Mouse (Mus musculus): ENCODE results near the gene Kalrn. TPM values are rescaled to one million over a fixed set of nuclear protein-coding genes. Genes with fewer than 3 reads are reported as not detected.
A peak's percentile ranks its signal among the peaks of the same experiment; 100 is the strongest.

The Kalrn gene
- 13.0 and 14.4 TPM in 2 replicates for polyA plus RNA-seq (2015; fragmentation: Nextera tagmentation; extraction: Ambion mirVana)

- H3K27ac ChIP-seq: peak within 1 kb of the TSS; percentile 92
- ATAC-seq: peak; percentile 96
- H3K36me3 ChIP-seq: no peaks in the 10 kb centered on the region
- no peaks in the 10 kb centered on the region for H3K9me3 ChIP-seq
- WGBS: under 1% methylated on average over 60 of the region's 84 CpGs
- H3K4me2 ChIP-seq (replicated peaks): peak within 1 kb of the TSS; percentile 94
- H3K4me1 ChIP-seq (replicated peaks): peaks cover 13% of the 10 kb centered on the region
- H3K4me3 ChIP-seq (replicated peaks): peak within 1 kb of the TSS; percentile 81
- 0 out of 2 replicates have a peak, but pooled peaks cover 2% of the 10 kb centered on the region for H3K27me3 ChIP-seq (replicated peaks)
- peak within 1 kb of the TSS; percentile 89 for H3K9ac ChIP-seq
These were observed at the start of gene Kalrn for GRCm38 (mm10) chr16:34573151-34573802. Gene Kalrn, minus strand, starts transcription at chr16:34573532.

DNA sequence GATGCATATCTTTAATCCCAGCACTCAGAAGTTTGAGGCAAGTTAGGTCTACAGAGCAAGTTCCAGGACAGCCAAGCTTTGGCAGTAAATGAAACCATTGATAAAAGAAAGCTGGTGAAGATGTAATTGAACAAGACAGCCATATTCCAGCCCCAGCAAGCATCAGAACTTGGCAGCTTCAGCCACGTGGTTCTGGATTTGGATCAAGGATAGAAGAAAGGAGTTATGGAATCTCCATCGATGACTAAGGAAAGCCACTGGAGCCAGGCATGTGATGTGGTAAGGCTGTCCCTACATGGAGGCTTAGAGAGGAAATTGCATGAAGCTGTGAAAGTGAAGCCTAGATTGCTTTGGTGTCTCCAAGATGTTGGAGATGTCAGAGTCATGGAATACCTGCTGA lies 40.7 kb upstream of the Kalrn start:
- ATAC-seq: no peak
- Histone ChIP-seq H3K27ac (no peak overlapping the region), H3K36me3 (no peaks in the 10 kb centered on the region), H3K4me3 (replicated peaks) (no peak overlapping the region), H3K4me1 (replicated peaks) (no peaks in the 10 kb centered on the region), H3K9ac (no peak overlapping the region), H3K4me2 (replicated peaks) (no peak overlapping the region), H3K27me3 (replicated peaks) (no peaks in the 10 kb centered on the region), H3K9me3 (no peaks in the 10 kb centered on the region)
- WGBS: 81% methylated on average over 2 of the region's 2 CpGs

DNA sequence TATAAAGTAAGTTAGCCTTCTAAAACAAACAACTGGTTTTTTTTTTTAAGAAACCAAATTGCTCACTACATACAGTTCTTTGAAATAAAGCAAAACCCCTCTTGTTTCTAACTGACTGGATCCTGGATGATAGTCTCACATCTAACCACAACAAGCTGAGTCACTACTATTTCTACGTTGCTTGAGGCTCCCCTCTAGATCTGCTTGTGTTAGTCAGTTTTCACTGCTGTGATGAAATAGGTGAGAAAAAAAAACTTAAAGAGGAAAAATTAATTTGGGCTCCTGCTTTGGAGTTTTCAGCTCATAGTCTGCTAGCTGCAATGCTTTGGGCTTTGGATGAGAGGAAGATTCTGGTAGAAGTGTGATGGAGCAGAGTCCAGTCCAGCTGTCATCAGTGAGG lies 36.8 kb upstream of the Kalrn start:
- 65% methylated on average over 1 of the region's 1 CpGs for WGBS
- Histone ChIP-seq H3K9ac (no peak overlapping the region), H3K4me1 (replicated peaks) (no peaks in the 10 kb centered on the region), H3K4me3 (replicated peaks) (no peak overlapping the region), H3K9me3 (no peaks in the 10 kb centered on the region), H3K4me2 (replicated peaks) (no peak overlapping the region), H3K27me3 (replicated peaks) (no peaks in the 10 kb centered on the region), H3K36me3 (no peaks in the 10 kb centered on the region), H3K27ac (no peak overlapping the region)
- no peak for ATAC-seq

- no peaks in the 10 kb centered on the region for H3K4me1 ChIP-seq (replicated peaks)
- H3K27ac ChIP-seq: no peak overlapping the region
- no peak overlapping the region for H3K4me2 ChIP-seq (replicated peaks)
- H3K4me3 ChIP-seq (replicated peaks): no peak overlapping the region
- no peak overlapping the region for H3K9ac ChIP-seq
- no peaks in the 10 kb centered on the region for H3K36me3 ChIP-seq
- no peaks in the 10 kb centered on the region for H3K27me3 ChIP-seq (replicated peaks)
- WGBS: 26% methylated on average over 3 of the region's 3 CpGs
- H3K9me3 ChIP-seq: no peaks in the 10 kb centered on the region
- ATAC-seq: no peak
These were observed 32.3 kb upstream of the Kalrn start for GRCm38 (mm10) chr16:34605679-34606078.

DNA sequence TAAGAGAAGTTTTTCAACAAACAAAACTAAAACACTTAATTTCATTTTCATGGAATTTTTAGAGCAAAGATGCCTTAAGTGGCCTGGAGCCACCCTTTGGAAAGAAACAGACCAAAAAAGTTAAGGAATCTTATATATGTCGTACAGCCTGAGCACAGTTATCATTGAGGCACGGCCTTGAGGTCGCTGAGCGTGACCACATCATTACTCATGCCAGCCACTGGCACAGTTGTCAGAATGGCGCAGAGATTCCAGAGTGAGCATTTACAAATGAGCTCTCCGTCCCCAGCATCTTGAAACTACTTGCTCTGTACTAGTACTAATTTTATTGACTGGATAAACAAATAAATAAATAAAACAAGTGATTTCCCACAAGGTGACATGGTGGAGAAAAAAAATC lies 30.5 kb upstream of the Kalrn start:
- no peaks in the 10 kb centered on the region for H3K4me1 ChIP-seq (replicated peaks)
- no peak overlapping the region for H3K9ac ChIP-seq
- no peak overlapping the region for H3K4me2 ChIP-seq (replicated peaks)
- H3K9me3 ChIP-seq: no peaks in the 10 kb centered on the region
- H3K27ac ChIP-seq: no peak overlapping the region
- whole genome bisulfite sequencing: 66% methylated on average over 6 of the region's 6 CpGs
- H3K36me3 ChIP-seq: no peaks in the 10 kb centered on the region
- H3K27me3 ChIP-seq (replicated peaks): no peaks in the 10 kb centered on the region
- H3K4me3 ChIP-seq (replicated peaks): no peak overlapping the region
- ATAC-seq: no peak

- Histone ChIP-seq H3K27me3 (replicated peaks) (no peaks in the 10 kb centered on the region), H3K36me3 (no peaks in the 10 kb centered on the region), H3K4me3 (replicated peaks) (no peak overlapping the region), H3K9ac (no peak overlapping the region), H3K9me3 (no peaks in the 10 kb centered on the region), H3K4me1 (replicated peaks) (no peaks in the 10 kb centered on the region), H3K27ac (no peak overlapping the region), H3K4me2 (replicated peaks) (no peak overlapping the region)
- 72% methylated on average over 4 of the region's 4 CpGs for WGBS
- ATAC-seq: no peak
These were observed 29.7 kb upstream of the Kalrn start for GRCm38 (mm10) chr16:34603076-34603475.

- WGBS: 68% methylated on average over 4 of the region's 4 CpGs
- no peak overlapping the region for H3K9ac ChIP-seq
- H3K4me1 ChIP-seq (replicated peaks): no peaks in the 10 kb centered on the region
These were observed 28.6 kb upstream of the Kalrn start for GRCm38 (mm10) chr16:34601954-34602353.

GRCm38 (mm10) chr16:34595294-34595693 lies 22.0 kb upstream of the Kalrn start:
- no peak overlapping the region for H3K27ac ChIP-seq
- no peaks in the 10 kb centered on the region for H3K4me1 ChIP-seq (replicated peaks)
- H3K4me3 ChIP-seq (replicated peaks): no peak overlapping the region
- H3K9me3 ChIP-seq: no peaks in the 10 kb centered on the region
- no peak for ATAC-seq
- no peaks in the 10 kb centered on the region for H3K36me3 ChIP-seq
- WGBS: 21% methylated on average over 3 of the region's 3 CpGs
- no peak overlapping the region for H3K4me2 ChIP-seq (replicated peaks)
- no peaks in the 10 kb centered on the region for H3K27me3 ChIP-seq (replicated peaks)
- no peak overlapping the region for H3K9ac ChIP-seq

More at GRCm38 (mm10) chr16:34601954-34602353, 28.6 kb upstream of the Kalrn start:
- Histone ChIP-seq H3K36me3 (no peaks in the 10 kb centered on the region), H3K27ac (no peak overlapping the region), H3K27me3 (replicated peaks) (no peaks in the 10 kb centered on the region), H3K9me3 (no peaks in the 10 kb centered on the region), H3K4me2 (replicated peaks) (no peak overlapping the region), H3K4me3 (replicated peaks) (no peak overlapping the region)
- ATAC-seq: no peak

DNA sequence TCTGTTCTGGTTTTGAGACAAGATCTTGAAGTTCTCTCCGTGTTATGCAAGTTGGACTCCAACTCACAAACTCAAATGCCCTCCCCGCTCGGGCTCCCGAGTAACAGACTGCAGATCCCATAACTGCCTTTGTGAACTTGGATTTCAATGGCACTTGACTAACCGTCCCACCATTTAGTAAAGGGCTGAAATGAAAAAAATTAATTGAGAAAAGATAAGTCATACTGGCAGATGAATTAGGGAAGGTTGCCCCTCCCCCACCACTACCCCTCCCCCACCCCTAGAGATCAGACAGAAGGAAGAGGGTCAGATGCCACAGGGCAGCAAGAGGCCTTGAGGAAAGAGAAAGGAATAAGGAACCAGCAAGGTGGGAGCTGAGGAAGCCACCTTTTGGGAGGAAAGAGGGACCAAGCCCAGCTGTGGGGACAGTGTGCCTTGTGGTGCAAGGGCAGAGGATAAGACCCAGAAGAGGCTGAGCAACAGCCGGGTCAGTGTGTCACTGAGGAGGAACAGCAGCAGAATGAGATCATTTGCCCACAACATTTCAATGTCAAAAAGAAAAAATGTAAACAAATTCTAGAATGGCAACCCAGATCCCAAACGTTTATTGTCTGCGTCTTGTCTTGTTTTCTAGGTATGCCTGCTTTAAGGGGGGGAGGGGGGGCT lies 21.4 kb upstream of the Kalrn start:
- H3K4me3 ChIP-seq (replicated peaks): no peak overlapping the region
- no peak overlapping the region for H3K9ac ChIP-seq
- H3K9me3 ChIP-seq: no peaks in the 10 kb centered on the region
- no peaks in the 10 kb centered on the region for H3K27me3 ChIP-seq (replicated peaks)
- no peaks in the 10 kb centered on the region for H3K4me1 ChIP-seq (replicated peaks)
- no peak overlapping the region for H3K4me2 ChIP-seq (replicated peaks)
- ATAC-seq: no peak
- no peaks in the 10 kb centered on the region for H3K36me3 ChIP-seq
- 61% methylated on average over 8 of the region's 8 CpGs for WGBS
- no peak overlapping the region for H3K27ac ChIP-seq

- 67% methylated on average over 2 of the region's 2 CpGs for WGBS
- Histone ChIP-seq H3K9me3 (no peaks in the 10 kb centered on the region), H3K9ac (no peak overlapping the region), H3K27me3 (replicated peaks) (no peaks in the 10 kb centered on the region), H3K4me1 (replicated peaks) (no peaks in the 10 kb centered on the region), H3K36me3 (no peaks in the 10 kb centered on the region), H3K4me3 (replicated peaks) (no peak overlapping the region), H3K4me2 (replicated peaks) (no peak overlapping the region), H3K27ac (no peak overlapping the region)
- ATAC-seq: no peak
These were observed 19.4 kb upstream of the Kalrn start for GRCm38 (mm10) chr16:34592696-34593095.

DNA sequence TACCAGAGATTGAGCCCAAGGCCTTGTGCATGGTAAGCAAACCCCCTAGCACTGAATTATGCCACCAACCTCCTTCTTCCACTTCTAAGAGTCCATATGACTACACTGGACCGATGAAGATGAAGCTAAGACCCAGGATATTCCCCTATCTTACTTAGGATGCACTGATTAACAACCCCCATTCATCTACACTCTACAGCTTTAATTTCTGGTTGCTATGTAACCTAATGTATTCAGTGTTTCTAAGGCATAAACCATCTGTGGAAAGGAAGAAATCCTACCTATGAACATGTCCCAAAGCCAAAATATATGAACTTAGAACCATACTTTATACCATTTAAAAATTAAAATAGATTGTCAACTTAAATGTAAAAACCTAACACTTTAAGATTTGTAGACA lies 18.6 kb upstream of the Kalrn start:
- ATAC-seq: no peak
- Histone ChIP-seq H3K4me1 (replicated peaks) (no peaks in the 10 kb centered on the region), H3K27me3 (replicated peaks) (no peaks in the 10 kb centered on the region), H3K4me3 (replicated peaks) (no peak overlapping the region), H3K36me3 (no peaks in the 10 kb centered on the region), H3K9me3 (no peaks in the 10 kb centered on the region), H3K9ac (no peak overlapping the region), H3K27ac (no peak overlapping the region), H3K4me2 (replicated peaks) (no peak overlapping the region)
- 97% methylated on average over 1 of the region's 1 CpGs for WGBS

- WGBS: 95% methylated on average over 4 of the region's 4 CpGs
- Histone ChIP-seq H3K27ac (no peak overlapping the region), H3K4me2 (replicated peaks) (no peak overlapping the region), H3K9ac (no peak overlapping the region), H3K4me1 (replicated peaks) (no peaks in the 10 kb centered on the region), H3K27me3 (replicated peaks) (0 out of 2 replicates have a peak, but pooled peaks cover 2% of the 10 kb centered on the region), H3K9me3 (no peaks in the 10 kb centered on the region), H3K36me3 (no peaks in the 10 kb centered on the region), H3K4me3 (replicated peaks) (no peak overlapping the region)
- ATAC-seq: no peak
These were observed 6.5 kb upstream of the Kalrn start for GRCm38 (mm10) chr16:34579671-34580326.
